Mouse (Mus musculus): Measurements from ENCODE around the gene Nptx1.

The Nptx1 gene

DNA sequence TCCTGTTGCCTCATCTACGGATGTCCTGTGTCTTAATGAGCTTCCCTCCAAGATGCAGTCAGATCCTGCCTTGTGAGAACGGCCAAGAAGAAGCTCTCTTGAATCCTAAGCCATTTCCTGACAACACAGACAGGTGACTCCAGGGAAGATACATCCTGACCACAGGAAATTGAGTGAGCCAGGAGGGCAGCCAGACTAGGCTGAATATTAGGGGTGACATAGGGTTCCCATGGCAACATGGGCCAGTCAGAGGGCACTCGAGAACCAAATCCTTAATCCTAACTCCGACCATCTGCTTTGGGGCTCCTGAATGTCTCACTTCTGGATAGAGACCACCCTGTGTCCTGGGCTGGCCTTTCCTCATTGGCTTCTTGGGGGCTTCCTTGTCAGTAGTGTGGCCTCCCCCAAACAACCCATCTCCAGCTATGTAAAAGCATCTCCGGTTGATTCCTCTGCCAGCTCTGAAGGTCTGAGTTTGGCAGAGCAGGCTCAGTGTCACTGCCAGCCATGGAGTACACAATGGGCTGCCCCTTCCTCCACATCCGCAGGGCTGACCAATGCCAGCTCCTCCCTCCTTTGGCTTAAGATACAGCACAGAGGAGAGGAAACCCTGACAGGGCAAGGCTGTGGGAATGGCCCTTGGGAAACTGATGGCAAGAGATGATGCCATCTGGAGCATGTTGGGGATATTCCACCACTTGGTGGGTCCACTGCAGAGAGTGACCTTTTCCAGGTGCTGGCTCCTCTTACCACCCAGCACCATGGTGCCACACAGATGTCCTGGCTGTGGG lies 25.4 kb downstream of the Nptx1 start:
- no peak for DNase-seq

DNA sequence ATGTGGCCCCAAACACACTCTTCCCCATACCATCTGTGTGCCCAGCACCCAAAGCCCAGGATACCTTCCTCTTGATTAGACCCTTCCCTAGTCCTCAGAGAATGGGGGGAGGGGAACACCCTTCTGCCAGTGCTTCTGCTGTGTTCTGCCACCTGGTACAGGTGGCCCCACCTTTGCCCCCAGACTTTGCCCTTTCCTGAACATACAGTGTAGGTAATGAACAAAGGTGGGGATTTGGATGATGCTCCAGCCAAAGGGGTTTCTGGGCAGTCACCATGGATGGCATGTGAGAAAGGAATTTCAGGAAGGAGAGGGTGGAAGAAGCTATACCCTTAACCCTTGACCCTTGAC lies 26.9 kb downstream of the Nptx1 start:
- DNase-seq = no peak

DNA sequence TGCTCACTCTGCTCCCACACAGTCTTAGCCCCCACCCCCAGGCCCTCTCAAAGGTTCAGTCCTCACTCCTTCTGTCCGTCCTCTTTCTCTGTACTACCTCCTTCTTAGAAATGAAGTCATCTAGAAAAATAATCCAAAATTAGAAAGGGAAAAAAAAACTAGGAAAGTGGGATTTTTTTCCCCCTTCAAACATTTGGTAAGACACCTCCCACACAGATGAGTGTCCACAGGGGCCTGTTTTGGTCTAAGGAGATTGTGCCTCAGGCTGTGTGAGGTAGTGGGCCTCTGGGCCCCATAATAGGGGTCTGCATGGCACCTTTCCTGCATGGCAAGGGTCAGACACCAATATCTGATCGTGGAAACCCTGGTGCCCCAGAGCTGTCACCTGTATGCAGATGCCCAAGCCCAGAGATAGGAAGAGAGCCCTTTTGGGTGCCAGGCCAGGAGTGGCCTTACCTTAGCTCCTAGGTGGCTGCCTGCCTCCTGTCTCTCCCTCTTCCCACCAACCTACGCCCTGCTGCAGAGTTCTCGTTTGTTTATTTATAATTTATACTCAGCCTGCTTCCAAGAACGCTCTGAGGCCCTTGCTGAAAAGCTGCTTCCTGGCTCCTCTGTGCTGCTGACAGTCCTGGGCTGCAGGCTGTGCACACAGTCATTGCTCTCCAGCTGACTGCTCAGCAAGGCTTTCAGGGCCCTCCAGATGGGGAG lies 27.4 kb downstream of the Nptx1 start:
- DNase-seq = no peak

DNA sequence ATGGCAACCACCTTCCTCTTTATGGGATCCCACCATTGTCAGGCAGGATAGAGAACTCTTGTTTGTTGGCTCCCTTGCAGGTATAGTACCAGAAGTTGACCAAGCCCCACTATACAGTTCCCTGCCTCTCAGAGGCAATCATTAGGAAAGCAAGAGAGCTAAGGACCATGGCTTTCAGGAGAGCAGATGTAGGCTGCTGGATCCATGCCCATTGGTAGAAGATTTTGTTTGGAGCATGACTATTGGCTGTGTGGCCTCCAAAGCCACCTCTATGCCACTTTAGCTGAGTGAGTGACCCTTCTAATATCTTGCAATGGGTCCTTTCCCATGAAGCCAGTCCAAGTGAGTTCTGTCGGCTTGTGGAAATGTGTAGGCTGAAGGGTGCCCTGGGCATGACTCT lies 28.2 kb downstream of the Nptx1 start:
- no peak for DNase-seq

DNA sequence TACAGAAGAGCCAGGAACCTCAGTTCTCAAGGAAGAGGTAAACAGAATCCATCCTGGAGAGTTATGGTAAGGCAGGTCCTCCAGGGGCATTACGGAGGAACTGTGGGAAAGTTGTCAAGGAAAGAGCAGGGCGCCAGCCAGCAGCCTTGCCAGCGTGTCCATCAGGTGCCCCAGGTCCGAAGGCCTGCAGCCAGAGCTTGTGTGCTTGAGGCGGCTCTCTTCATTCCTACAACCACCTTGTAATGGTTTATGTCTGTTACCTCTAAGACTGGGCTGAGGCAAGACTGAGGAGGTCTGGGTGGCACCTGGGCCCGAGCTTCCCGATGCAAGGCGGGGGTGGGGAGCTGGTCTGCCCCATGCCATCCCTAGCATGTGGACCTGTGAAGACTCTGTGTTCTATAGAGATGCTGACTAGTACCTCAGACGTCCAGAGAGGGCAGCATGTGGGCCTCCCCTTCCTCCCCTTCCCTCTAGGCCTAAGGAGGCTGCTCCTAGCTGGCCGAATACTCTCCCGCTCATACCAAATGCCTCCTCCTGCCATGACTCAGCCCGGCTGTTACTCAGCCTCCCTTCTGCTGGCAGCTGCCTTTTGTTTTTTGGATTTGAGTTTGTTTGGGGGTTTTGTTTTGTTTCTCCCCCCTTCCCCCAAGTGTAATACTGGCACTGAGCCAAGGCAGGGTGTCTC lies 30.7 kb downstream of the Nptx1 start:
- DNase-seq = no peak

DNA sequence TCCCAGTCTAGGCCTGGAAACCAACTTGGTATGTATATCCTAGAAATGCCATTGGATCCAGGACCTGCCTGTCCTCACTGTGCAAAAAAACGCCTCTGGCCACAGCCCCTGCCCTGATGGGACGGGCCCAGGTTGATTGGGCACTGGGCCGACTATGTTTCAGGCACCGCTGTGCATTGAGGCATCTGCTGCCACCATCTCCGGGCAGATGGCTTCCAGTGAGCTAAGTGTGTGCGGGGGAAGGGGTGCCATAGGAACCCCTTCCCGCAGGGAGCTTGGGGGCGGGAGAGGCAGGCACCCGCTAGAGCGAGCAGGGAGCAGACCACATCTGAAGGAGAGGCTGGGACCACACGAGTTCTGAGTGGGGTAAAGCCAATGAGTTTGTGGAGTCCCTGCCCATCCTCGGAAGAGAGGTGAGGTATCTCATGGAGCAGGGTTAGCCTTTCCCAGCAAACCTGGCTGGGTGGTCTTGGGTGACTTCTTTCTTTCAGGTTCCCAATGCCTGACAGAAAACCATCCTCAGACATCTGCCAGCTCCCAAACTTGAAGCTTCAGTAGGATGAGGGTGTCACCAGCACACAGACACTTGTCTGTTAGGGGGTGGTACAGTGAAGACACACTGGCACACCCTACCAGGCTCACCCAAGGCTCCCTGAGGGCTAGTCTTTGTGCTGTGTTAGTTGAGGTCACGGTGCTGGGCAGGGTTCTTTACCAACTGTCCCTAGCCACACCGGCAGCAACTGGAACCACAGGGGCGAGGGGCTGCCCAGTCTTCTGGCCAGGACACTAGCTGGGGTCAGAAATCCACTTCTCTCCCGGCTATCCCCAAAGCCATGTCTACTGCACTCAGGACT lies 31.5 kb downstream of the Nptx1 start:
- no peak for DNase-seq

DNA sequence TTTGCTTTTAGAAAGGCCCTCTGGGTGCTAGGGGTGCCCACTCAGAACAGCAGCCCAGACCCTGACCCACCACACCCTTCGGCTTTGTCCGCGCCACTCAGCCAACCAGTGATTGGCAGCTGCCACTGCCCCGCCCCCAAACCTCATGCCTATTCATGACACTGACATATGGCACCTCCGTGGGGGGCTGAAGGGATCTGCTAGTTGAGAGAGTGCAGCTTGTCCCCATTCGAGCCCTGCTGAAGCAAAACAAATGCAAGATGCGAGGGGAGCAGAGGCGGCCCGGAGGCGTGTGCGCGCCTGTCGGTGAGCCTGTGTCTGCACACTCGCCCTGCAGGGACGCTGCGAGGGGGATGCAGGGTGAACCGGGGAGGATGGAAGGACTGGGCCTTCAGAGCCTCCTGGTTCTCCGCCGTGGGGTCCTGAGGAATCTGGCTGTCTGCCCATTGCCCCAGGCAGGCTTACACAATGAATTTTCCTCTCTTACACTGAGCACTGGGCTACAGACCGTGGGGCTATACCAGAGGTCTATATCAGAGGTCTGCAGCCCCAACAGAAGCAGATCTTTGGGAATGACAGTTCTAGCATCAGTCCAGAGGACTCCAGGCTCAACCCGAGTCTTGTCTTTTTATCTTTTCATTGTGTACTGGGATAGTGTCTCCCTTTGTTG lies 32.5 kb downstream of the Nptx1 start:
- peak; percentile 26 for DNase-seq

DNA sequence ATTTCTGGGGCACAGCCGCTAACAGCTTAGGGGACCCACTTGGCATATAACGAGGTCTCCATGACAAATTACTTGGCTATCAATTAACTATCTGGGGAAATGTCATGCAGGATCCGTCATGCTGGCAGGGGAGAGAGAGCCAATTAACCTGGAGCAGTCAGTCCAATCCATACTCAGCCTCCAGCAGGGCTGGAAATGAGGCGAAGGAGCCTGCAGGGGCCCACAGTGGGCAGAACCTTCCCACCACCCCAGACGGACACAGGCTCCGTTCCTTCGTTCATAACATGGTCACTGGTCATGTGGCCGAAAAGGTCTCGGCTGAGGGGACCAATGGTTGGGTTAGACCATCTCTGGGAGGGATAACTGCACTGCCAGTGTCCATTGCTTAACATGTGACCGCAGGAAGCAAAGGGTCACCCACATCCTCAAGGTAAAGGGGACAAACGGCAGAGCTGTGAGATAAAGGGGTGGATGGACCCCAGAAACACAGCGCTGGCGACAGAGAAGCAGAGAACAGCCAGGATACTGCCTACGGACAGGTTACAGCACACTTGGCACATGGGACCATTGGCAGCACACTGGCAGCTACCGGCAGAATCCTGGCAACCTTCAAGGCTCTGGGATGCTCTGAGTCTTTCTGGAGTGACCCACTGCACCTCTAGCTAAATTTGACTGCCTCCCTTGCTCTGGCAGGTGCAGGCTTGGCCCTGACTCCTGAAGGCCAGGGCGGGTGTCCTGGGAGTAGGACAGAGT lies 33.3 kb downstream of the Nptx1 start:
- no peak for DNase-seq

DNA sequence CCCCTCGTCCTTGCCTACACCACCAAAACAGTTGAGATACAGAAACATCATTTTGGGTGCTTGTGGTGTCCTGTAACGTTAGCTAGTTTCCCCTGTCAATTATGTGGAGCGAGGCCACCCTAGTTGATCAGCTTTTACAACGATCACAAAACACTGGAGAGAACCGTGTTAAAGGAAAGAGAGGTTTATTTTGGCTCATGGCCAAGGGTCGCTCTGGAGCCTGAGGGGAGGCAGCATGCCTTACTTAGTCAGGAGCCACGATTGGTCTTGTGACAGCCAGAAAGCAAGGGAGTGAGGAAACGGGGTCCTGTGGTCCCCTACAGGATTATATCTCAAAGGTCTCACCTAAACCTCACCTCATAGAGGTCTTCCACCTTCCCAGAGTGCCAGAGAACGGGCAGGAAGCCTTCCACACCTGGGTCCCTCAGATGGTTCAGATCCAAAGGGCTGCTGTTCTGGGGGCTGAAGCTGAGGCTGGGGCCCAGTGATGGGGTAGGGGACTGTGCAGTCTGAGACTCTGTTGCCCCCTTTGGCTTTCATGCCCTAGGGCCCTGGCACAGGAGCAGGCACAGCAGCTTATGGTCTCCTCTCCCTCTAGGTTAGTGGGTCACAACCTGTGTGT lies 34.4 kb downstream of the Nptx1 start:
- no peak for DNase-seq

DNA sequence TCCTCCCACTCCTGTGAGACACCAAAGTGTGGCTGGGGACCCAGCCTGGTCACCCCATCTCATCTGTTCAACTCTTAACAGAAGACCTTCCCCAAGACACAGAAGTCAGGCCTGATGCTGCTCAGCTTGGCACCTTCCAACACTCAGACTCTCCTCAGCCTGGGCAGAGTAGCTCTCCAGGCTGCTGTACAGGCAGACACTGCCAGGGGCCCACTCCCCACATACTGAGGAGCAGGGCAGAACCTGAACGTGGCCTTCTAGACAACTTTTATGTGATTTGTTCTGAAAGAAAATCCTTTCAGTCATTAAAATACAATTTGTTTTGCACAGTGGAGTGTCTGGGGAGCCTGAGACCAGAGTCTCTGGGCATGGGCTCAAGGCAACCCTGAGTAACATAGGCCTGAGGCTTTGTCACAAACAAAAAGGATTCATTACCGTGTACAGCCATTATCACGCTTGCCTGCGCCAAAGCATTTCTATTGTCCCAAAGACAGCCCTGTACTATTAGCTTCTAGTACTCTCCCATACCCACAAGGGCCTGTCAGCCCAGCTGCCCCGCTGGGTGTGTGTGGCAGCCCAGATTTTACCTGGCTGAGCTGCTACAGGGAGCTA lies 38.3 kb downstream of the Nptx1 start:
- no peak for DNase-seq

DNA sequence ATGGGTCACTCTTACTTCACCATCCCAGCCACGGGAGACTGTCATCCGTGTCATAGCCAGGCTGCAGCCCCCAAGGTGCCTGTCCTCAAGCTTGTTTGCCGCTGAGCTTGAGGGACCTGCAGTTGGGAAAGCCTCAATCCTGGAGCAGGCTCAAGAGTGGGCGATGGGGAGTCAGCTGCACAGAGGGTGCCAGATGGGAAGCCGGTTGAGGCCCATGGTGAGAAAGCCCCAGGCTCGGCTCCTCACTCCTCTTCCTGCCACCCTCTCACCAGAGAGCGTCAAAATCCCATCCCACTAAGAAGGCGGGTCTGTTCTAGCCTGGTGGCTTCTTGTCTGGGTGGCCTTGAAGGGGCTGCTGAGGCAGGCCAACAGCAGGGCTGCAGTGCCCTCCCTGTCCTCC lies 39.8 kb downstream of the Nptx1 start:
- DNase-seq = no peak

DNA sequence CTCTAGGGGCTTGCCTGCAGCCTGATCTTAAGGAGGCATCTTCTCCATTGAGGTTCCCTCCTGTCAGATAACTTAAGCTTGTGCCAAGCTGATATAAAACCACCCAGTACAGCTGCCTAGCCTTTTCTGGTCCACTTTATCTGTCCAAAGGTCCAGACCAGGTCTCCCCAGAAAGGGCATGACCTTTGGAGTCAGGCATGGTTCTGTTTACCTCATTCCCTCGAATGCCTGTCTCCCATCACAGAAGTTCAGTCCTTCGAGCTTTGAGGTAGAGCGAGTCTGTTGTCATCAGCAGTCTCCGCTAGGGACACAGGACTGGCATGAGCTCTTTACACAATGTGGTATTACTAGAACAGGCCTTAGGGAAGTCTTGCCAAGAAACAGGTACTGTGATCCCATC lies 41.2 kb downstream of the Nptx1 start:
- DNase-seq = no peak

DNA sequence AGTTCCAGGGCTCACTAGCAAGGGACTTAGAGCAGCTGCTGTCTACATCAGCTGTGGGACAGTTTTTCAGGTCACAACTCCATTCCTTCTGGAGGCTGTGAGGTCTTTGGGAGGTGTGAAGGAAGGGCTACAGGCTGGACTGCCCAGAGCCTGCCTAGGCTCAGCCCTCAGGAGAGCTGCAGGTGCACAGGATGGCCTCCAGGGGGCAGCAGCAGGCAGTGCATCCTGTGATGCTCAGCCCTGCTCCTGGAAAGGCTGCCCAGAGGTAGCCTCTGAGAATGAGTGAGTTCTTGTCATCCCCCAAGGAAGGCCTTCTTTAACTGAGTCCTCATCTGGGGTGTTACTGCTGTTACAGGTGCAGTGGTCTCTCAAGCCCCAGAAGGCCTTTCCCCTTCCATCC lies 43.9 kb downstream of the Nptx1 start:
- DNase-seq = peak; percentile 85

DNA sequence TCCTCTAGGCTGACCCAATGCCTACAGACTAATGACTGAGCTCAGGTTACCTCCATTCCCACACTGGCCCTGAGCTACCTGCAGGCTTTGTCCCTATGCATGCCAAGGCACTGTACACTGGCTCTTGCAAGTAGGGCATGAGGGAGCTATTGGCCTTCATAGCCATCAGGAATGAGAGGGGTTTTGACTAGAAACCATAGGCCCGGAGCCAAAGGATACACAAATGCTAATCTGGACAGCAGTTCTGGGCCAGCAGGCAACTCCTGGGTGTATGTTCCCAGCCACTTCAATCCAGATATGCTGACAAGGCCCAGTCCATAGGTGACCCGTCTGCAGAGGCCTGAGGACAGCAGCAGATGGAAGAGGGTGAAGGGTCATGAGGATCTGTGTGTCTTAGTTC lies 47.5 kb downstream of the Nptx1 start:
- DNase-seq = no peak

DNA sequence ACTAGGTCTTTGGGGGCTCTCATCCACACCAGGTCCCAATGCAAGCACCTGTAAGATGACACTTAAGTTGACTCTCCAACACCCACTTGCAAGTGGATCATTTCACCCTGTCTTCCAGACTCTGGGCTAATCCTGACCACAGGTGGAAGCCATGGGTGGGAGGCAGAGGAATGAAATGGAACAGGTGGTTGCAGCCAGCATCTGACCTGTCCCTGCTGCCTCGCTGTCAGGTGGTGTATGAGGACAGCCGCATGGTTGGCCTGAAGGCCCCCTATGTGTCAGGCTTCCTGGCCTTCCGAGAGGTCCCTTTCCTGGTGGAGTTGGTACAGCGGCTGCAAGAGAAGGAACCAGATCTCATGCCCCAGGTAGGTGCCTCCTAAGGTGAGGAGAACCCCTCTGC lies 48.3 kb downstream of the Nptx1 start:
- DNase-seq = no peak

DNA sequence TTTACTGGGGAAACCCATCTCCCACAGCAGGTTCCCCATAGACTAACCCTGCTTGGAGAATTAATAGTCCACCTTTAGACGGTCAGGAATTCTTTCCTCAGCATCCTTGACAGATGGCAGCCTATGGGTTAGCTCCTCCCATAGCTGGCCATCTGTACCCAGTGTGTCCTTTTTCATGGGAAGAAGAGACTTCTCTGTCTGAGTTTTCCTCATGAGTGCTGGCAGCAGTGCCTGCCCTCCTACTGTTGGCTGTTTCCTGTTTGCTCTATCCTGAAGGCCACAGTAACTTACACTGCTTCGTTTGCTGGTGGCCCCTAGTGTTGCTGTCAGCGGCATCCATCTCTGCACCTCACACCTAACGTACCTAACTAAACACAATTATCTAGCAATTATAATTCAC lies 50.1 kb downstream of the Nptx1 start:
- DNase-seq = no peak

DNA sequence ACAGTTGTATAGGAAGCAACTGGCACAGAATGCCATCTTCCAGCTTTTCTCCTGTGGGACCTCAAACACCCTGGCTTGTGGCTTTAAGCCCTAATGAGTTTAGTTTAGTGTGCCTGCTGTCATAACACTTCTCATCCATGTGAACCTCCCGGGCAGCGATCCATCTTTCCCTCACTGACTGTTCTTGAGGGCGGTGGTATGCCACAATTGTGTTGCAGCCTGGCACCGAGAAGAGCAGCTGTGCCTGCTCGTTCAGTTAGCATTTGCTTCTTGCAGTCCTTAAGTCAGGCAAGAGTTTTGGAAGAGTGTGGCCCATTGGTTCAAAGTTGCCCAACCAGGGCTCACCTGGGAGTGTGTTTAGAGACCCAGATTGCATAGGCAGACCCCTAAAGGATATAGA lies 51.4 kb downstream of the Nptx1 start:
- DNase-seq = no peak

DNA sequence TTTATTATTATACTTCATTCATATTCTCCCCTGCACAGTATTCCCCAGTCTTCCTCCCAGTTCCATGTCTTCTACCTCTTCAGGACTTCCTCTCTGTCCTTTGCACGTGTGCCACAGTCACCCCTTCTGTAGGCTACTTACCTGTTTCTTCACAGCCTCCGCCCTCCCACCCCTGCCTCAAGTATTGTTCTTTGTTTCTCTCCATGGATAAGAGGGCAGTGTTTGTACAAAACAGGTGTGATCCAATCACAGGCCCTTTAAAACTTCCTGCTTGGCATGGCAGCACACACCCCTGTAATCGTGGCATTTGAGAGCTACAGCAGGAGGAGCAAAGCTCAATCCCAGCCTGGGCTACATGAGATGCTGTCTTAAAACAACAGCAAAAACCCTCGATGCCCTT lies 54.0 kb downstream of the Nptx1 start:
- no peak for DNase-seq

DNA sequence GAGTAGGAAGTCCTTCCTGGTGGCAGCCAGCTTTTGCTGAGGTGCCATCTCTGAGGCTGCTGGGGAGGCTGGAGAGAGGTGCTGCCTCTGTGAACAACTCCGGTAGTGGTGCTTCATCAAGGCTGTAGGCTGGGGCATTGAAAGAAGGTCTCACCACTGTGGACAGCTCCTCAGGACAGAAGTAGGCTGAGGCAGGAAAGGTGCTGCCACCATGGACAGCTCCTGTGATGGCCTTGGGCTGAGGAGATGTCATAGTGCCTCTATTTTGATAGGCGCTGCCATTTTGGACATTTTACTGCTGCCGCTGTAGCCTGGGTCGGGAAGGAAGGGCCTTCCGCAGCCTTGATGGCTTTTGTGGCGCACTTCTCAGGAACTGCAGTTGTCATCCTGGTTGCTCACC lies 54.7 kb downstream of the Nptx1 start:
- no peak for DNase-seq

DNA sequence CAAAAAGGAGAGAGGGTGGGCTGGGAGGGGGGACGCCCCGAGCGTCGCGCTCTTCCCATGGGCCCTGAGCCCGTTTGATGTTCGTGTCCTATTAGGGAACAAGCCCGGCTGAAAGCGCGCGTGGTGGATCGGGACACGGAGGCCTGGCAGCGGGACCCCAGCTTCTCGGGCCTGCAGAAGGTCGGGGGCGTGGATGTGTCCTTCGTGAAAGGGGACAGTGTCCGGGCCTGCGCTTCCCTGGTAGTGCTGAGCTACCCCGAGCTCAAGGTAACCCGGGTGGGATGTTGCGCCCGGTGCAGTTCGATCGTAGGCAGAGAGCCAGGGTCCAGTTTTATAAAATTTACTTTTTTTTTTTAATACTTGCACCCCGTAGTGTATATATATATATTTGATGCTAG lies 55.9 kb downstream of the Nptx1 start:
- DNase-seq = no peak
